Mouse (Mus musculus) E14TG2a.4 (cell line): Measurements from ENCODE around the gene BC024063.
"Not testable (repeated sequence)": the region's sequence is repeated elsewhere in the genome, so short reads cannot be mapped to it uniquely, and the experiment has no call there.

Experiments used
- H3K27me3 ChIP-seq: 2 replicates; pipeline ENCODE4 v1.6.1; 2014; ENCODE audit warnings: low read length, control low read depth; ENCODE audit not compliant: insufficient read depth
- H3K36me3 ChIP-seq: 2 replicates; pipeline ENCODE4 v1.6.1; 2014; ENCODE audit warnings: low read length, control low read depth; ENCODE audit not compliant: insufficient read depth
- H3K4me1 ChIP-seq: replicated peaks from 2 replicates; pipeline ENCODE4 v1.6.1; 2014; ENCODE audit warnings: low read depth, low read length, control low read depth
- H3K4me3 ChIP-seq: replicated peaks from 2 replicates; pipeline ENCODE4 v1.5.1; 2014; ENCODE audit warnings: mild to moderate bottlenecking, low read length
- H3K9me3 ChIP-seq: 2 replicates; pipeline ENCODE4 v1.6.1; 2014; ENCODE audit warnings: low read length, control low read depth
- CTCF ChIP-seq: conservative IDR thresholded peaks from 2 replicates; pipeline ENCODE4 v1.5.1; 2014; ENCODE audit warnings: low read length
- NANOG ChIP-seq: IDR thresholded peaks from 2 replicates; pipeline ENCODE4 v1.6.1; 2014; ENCODE audit warnings: borderline replicate concordance, low read length, mixed read lengths
- POU5F1 ChIP-seq: IDR thresholded peaks from 2 replicates; pipeline ENCODE4 v1.6.1; 2014; ENCODE audit warnings: low read length, borderline replicate concordance

BC024063 gene

GRCm38 (mm10) chr10:82082728-82083621 lies at the start of gene BC024063:
TSS of gene BC024063 (plus strand) at chr10:82083353.
- not testable (repeated sequence) for H3K9me3 ChIP-seq, H3K4me1 ChIP-seq, H3K27me3 ChIP-seq, H3K36me3 ChIP-seq
- H3K4me3 ChIP-seq, result peak within 1 kb of the TSS; percentile 84

DNA sequence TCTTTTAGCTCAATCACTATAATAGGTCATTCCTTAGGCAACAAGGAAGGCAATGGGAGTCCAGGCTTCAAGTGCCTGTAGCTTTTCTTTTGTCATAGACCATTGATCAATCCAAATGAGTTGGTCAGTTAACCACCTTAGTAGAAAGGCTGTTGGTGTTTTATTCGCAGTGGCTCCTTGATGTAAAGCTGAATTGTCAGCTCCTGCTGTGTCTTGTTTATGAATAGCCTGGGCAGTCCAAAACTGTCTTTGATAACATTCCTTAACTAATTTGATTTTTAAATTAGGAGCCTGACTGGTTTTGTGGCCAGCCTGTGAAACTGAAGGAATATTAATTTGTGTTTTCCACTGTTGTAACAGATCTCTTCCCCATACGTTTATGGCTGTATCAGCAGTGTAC lies 41.0 kb upstream of the BC024063 start:
- Histone ChIP-seq H3K27me3 (peaks cover 4% of the 10 kb centered on the region; the same call in 1 of the 2 replicates), H3K36me3 (no peaks in the 10 kb centered on the region), H3K9me3 (no peaks in the 10 kb centered on the region), H3K4me3 (no peak overlapping the region), H3K4me1 (peaks cover 6% of the 10 kb centered on the region)
- TF ChIP-seq POU5F1, result no peak
- TF ChIP-seq NANOG, result no peak
- TF ChIP-seq CTCF, result no peak

DNA sequence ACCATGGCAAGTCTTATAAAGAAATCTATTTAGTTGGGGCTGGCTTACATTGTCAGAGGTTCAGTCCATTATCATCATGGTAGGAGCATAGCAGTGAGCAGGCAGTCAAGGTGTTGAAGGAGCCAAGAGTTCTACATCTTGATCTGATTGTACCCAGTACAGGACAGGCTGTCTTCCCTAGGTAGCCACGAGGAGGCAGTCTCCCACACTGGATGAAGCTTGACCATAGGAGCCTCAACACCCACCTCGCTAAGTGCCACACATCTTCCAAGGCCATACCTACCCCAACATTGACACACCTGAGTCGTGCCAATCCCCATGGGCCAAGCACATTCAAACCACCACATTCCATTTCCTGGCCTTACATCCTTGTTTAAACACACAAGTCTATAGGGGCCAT lies 36.5 kb upstream of the BC024063 start:
- no peak overlapping the region for H3K4me3 ChIP-seq
- H3K4me1 ChIP-seq, result peaks cover 19% of the 10 kb centered on the region
- no peaks in the 10 kb centered on the region for H3K27me3 ChIP-seq
- TF ChIP-seq CTCF, result 0 out of 2 replicates have a peak, but pooled peaks have one; percentile 13
- TF ChIP-seq POU5F1, result no peak
- H3K9me3 ChIP-seq, result peaks cover 16% of the 10 kb centered on the region
- H3K36me3 ChIP-seq, result peaks cover 6% of the 10 kb centered on the region

DNA sequence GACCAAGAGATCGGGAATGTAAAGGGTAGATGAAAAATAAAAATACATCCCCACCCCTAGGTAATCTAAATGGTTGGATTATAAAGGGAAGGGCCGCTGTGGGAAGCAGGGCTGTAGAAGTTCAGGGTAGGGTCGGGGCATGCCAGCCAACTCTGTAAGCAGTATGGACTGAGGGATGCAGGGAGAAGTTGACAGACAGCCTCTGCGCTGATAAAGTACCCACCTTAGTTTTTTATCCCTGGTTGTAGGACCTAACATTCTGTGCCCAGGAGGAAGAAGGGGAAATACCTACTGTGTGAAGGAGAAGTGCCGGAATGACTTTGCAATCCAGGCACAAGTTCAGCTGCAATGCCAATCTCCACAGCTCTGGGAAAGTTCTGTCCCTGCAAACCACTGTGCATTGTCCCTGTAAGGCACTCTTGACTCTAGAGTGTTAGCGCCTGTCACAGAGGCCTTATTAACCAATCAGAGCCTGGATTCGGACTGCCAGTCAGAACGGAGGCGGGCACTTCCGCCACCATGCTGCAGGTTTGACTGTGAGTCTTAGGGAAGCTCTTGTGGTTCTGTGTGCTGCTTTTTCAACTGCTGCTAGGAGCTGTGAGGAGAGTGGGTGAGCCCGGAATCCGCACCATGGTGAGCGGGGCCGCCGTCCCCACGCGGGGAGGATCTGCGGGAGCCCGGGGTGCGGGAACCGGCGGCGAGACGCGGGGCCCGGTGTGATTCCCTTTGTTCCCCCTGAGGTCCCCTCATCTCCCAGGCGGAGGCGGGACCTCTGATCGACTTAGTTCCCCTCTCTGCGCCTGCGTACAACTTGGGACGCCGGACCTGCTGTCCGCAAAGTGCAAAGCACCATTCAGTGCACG lies 35.3 kb upstream of the BC024063 start, which contains the start of gene Zfp873:
Zfp873 (plus strand) TSS at position 527 of the 863 bp plus-strand sequence.
- H3K36me3 ChIP-seq, result peaks cover 18% of the 10 kb centered on the region
- H3K27me3 ChIP-seq, result no peaks in the 10 kb centered on the region
- peak within 1 kb of the TSS; percentile 89 for H3K4me3 ChIP-seq
- TF ChIP-seq CTCF (no peak), NANOG (no peak), POU5F1 (no peak)
- peaks cover 19% of the 10 kb centered on the region for H3K4me1 ChIP-seq
- peaks cover 29% of the 10 kb centered on the region for H3K9me3 ChIP-seq

DNA sequence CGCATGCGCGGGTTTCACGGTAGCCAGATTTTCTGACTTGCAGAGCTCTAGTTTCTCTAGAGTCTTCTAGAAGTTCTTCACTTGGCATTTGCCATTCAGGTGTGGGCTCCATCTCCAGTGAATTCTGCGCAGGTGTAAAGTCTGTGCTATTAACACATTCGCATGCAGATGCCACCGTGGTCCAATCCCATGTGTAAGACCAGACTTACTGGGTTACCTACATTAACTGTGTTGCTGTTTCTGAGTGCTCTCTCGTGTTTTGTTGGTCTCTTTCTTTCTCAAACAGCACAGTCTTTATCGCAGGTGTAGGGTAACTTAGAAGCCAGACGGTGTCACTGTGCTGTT lies 34.7 kb upstream of the BC024063 start:
- H3K36me3 ChIP-seq, result peaks cover 22% of the 10 kb centered on the region
- H3K4me1 ChIP-seq, result peaks cover 22% of the 10 kb centered on the region
- peaks cover 33% of the 10 kb centered on the region for H3K9me3 ChIP-seq
- H3K4me3 ChIP-seq, result peak overlapping the region; percentile 89
- not testable (repeated sequence) for H3K27me3 ChIP-seq

DNA sequence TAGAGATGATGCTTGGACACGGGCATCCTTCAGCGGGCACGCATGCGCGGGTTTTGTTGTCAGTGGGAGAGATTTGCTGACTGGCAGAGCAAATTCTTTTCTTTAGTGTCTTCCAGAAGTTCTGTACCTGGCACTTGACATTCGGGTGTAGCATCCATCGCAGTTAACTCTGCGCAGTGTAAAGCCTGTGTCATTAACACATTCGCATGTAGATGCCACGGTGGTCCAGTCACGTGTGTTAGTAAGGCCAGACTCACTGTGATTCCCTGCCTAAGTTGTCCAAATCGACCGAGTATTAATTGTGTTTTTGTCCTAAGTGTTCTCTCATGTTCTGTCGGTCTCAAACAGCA lies 444 bp downstream of the BC024063 start:
- not testable (repeated sequence) for H3K9me3 ChIP-seq, H3K27me3 ChIP-seq, H3K36me3 ChIP-seq, H3K4me1 ChIP-seq
- peak overlapping the region; percentile 84 for H3K4me3 ChIP-seq

DNA sequence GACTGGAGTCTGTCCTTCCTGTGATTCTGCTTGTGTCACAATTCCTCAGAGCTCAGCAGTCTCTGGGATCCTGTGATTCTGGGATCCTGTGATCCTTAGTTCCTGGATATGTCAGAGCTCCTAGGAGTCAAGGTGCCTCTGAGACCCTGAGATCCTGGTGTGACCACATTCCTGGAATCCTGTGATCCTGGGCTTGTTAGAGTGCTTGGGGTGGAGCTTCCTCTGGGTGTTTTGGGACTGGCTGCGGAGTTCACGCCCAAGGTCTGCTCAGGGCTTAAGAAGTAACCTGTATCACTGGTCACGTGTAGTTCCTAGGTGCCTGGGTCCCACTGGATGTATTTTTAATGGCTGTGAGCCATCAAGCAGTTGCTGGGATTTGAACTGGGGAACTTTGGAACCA lies 34.1 kb downstream of the BC024063 start:
- peaks cover 23% of the 10 kb centered on the region for H3K9me3 ChIP-seq
- peaks cover 7% of the 10 kb centered on the region for H3K4me1 ChIP-seq
- H3K27me3 ChIP-seq, result no peaks in the 10 kb centered on the region
- no peaks in the 10 kb centered on the region; the same call in 1 of the 2 replicates for H3K36me3 ChIP-seq
- no peak overlapping the region for H3K4me3 ChIP-seq
- TF ChIP-seq CTCF, result no peak
- no peak for TF ChIP-seq NANOG
- no peak for TF ChIP-seq POU5F1

- no peak for TF ChIP-seq POU5F1
- no peak for TF ChIP-seq CTCF
- no peak for TF ChIP-seq NANOG
Measured at GRCm38 (mm10) chr10:82127850-82128401, 44.8 kb downstream of the BC024063 start, which contains the start of gene AU041133. TSS of gene AU041133 (plus strand) at chr10:82128013.

More at GRCm38 (mm10) chr10:82127850-82128401, 44.8 kb downstream of the BC024063 start, which contains the start of gene AU041133:
- no peaks in the 10 kb centered on the region for H3K9me3 ChIP-seq
- H3K4me3 ChIP-seq, result peak within 1 kb of the TSS; percentile 94
- H3K27me3 ChIP-seq, result no peaks in the 10 kb centered on the region
- peaks cover 23% of the 10 kb centered on the region for H3K4me1 ChIP-seq
- H3K36me3 ChIP-seq, result no peaks in the 10 kb centered on the region
